Mouse (Mus musculus) bone marrow macrophage, adult 2 months (primary cell): Measurements from ENCODE around the gene Rep15. TPM values are rescaled to one million over a fixed set of nuclear protein-coding genes. Genes with fewer than 3 reads are reported as not detected.

Experiments
- H3K27ac ChIP-seq: 2 replicates; pipeline ENCODE4 v1.5.1; 2012; ENCODE audit warnings: low read depth, low read length; ENCODE audit not compliant: insufficient read depth
- H3K4me1 ChIP-seq: 2 replicates; pipeline ENCODE4 v1.6.1; 2012; ENCODE audit warnings: low read length; ENCODE audit not compliant: control insufficient read depth, insufficient read depth
- H3K4me3 ChIP-seq: 2 replicates; pipeline ENCODE4 v1.5.1; 2012; ENCODE audit warnings: mild to moderate bottlenecking, low read length, moderate library complexity; ENCODE audit not compliant: insufficient read depth
- CTCF ChIP-seq: IDR thresholded peaks from 2 replicates; pipeline ENCODE4 v1.5.1; 2012; ENCODE audit warnings: low read depth, mild to moderate bottlenecking, low read length, moderate library complexity
- POLR2A ChIP-seq: IDR thresholded peaks from 2 replicates; pipeline ENCODE4 v1.6.1; 2012; ENCODE audit warnings: mild to moderate bottlenecking, low read depth, low read length, borderline replicate concordance
- polyA plus RNA-seq: library from polyadenylated mRNA; stranded (reverse); fragments of >200 nt; gene quantifications from 2 replicates; pipeline ENCODE4 v1.2.4, GENCODE M21; 2012; ENCODE audit not compliant: missing spikeins, insufficient read depth, insufficient read length

The Rep15 gene
- polyA plus RNA-seq, 1 experiment, result not detected

DNA sequence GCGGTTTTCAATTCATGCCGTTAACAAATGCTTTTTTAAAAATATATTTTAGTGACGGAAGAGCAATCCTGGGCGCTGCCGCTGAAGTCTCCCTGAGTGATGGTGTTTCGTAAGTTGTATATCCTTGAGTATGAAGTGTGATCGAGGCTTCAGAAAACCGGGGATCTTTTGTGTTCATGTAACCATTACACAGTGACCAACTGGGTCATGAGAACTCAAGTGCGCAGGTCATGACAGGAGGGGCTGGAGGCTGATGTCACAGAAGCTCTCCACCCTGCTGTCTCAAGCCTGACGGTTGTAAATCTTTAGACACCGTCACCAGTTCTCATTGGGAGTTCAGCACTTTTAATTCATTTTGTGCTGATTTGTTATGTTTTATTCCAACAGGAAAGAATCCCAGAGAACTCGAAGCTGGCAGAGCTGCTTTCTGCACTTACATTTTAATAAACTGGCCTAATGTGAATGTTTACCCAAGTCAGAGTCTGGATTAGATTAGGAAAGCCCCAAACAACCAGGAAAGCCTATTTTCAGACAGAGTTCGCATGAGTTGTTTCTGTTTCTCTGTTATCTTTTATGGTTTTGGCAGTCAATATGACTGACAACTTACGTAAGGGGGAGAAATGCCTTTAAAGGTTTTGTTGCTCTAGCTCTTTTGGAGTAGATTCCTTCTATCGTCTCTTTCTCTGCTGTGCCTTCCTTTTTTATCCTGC lies 21.4 kb upstream of the Rep15 start:
- Histone ChIP-seq H3K4me3 (no peak overlapping the region), H3K4me1 (peaks cover 2% of the 10 kb centered on the region; the same call in 1 of the 2 replicates), H3K27ac (no peak overlapping the region)
- TF ChIP-seq CTCF (no peak), POLR2A (no peak)

DNA sequence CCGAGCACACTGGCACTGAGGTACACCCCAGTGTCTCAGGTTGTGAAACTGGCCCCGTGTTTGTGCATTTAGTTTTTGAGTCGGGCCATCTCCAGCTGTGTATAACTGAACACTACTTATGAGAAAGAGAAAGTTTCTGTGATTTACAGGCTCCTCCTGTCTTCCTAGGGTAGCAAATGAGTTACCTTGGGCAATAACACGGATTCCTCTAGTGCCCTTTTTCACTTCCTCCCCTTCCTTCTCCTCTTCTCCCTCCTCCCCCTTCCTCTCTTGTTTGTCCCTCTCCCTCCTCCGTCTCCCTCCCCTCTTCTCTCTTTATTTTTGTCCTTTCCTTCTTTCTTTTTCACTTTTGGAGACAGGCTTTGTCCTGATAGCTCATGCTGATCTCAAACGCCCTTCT lies 20.8 kb upstream of the Rep15 start:
- H3K4me1 ChIP-seq, result peaks cover 2% of the 10 kb centered on the region; the same call in 1 of the 2 replicates
- no peak overlapping the region for H3K27ac ChIP-seq
- TF ChIP-seq POLR2A, result no peak
- TF ChIP-seq CTCF, result no peak
- no peak overlapping the region for H3K4me3 ChIP-seq

DNA sequence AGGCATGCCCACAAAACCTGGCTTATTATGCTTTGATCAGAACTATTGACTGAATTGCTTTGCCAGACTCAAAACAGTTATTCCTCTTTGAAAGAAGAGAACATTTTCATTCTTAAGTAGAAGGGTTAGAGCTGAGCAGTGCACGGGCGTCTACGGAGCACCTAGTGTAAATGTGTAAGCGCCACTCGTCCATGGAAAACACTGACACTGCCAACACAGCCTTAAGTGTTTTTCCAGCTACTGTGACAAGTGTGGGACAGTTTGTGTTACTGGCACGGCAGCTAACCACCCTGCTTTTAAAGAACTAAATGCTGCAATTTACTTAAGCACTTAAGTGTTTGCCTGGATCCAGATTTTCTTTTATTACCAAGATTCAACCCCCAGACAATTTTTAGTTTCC lies 20.4 kb upstream of the Rep15 start:
- no peak for TF ChIP-seq CTCF
- no peak for TF ChIP-seq POLR2A
- Histone ChIP-seq H3K4me1 (peaks cover 2% of the 10 kb centered on the region; the same call in 1 of the 2 replicates), H3K27ac (no peak overlapping the region), H3K4me3 (no peak overlapping the region)

DNA sequence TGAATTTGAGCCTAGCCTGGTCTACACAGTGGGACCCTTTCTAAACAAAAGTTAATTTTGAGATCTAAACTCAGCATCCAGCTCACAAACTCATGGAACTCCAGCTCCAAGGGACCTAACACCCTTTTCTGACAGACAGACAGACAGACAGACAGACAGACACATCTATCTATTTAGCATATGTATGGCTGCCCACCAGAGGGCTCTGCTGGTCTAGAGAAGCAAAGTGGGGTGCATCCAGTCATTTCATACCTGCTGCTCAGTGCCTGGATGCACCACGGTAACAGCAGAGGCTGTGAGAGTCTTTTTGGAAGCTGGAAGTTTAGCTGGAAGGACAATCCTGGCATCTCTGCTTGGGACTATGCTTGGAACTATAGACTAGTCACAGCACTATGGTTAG lies 18.8 kb upstream of the Rep15 start:
- Histone ChIP-seq H3K4me3 (no peak overlapping the region), H3K4me1 (no peaks in the 10 kb centered on the region), H3K27ac (no peak overlapping the region)
- no peak for TF ChIP-seq POLR2A
- no peak for TF ChIP-seq CTCF

DNA sequence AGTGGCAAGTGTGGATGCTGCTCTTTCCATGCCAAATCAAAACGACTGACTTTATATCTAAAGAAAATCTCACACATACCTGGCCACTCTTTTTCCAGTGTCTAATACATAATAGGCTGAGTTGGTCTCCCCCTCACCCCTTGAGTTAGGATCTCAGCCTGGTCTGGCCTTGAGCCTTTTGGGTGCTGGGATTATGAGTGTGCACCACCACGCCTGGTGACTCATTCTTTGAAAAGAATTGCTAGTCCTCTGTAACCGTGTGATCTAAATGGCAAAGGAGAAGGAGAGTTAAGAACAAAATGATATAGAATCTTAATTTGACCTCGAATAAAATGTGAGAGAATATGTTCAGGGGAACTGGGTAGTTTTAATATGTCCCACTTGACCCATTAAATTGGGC lies 14.5 kb upstream of the Rep15 start:
- Histone ChIP-seq H3K4me3 (no peak overlapping the region), H3K27ac (no peak overlapping the region), H3K4me1 (no peaks in the 10 kb centered on the region)
- TF ChIP-seq POLR2A (no peak), CTCF (no peak)

DNA sequence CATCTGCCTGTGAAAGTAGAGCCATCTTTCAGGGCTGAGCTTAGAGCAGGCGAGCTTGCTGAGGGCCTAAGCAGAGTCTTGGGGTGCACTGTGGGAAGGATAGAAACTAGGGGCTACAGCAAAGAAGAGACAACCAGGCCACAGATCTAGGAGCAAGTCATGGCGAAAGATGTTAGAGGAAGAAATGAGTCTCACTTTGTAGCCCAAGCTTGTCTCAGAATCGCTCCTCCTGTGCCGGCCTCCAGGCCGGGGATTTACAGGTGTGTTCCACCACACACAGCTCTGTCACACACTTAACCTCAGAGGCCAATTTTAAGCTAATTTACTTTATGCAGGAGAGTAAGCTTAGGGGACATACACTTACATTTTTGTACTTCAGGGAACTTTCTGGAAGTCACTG lies 14.0 kb upstream of the Rep15 start:
- H3K27ac ChIP-seq, result no peak overlapping the region
- H3K4me1 ChIP-seq, result peaks cover 2% of the 10 kb centered on the region
- no peak overlapping the region for H3K4me3 ChIP-seq
- no peak for TF ChIP-seq CTCF
- no peak for TF ChIP-seq POLR2A

DNA sequence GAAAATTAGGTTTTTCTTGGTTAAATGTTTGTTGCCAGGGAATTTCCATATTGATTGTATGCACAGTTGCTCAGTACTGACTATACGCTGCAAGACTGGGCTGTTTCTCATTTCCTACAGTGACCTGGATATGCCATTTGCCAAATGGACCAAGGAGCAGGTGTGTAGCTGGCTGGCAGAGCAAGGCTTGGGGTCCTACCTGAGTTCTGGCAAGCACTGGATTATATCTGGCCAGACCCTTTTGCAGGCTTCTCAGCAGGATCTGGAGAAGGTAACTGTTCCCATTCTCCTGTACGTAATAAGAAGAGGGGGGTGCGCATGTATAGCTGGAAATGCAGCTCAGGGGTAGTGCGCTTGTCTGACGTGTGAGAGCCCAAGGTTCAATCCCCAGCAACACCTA lies 11.2 kb upstream of the Rep15 start:
- Histone ChIP-seq H3K27ac (no peak overlapping the region), H3K4me1 (peaks cover 7% of the 10 kb centered on the region), H3K4me3 (no peak overlapping the region)
- TF ChIP-seq CTCF, result no peak; the same call in 1 of the 2 replicates

DNA sequence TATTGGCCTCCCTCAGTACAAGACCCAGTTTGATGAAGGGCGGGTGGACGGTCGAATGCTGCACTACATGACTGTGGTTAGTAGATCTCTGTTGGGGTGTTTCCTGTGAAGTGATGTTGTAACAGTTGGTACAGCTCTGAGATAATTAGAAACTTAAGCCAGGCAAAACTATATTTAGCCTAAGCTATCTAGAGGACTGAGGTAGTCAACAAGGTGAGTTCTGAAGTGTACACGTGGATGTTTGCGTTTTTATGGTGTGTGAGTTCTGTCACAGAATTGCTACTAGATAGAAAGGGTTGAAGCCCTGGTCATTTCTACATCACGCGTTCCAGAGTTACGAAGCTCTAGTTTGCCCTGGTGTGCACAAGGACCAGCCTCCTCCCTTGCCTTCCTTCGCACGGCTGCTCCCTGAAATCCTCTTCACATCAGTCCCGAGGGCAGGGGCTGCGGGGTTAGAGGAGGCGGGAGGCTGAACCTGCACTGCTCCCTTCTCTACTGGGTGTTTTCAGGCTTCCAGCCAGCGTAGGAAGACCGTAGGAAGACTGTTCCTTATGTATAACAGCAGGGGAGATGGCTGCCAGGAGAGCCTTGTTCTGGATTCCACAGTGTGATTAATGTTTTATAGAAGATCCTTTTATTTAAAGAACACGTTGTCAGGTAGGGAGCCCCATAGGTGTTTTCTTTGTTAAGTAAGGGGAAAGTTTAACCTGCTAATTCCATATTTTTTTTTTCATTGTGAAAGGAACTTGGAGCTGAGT lies 9.8 kb upstream of the Rep15 start:
- TF ChIP-seq POLR2A (no peak), CTCF (no peak)
- Histone ChIP-seq H3K4me3 (no peak overlapping the region), H3K27ac (no peak overlapping the region), H3K4me1 (peaks cover 7% of the 10 kb centered on the region)

DNA sequence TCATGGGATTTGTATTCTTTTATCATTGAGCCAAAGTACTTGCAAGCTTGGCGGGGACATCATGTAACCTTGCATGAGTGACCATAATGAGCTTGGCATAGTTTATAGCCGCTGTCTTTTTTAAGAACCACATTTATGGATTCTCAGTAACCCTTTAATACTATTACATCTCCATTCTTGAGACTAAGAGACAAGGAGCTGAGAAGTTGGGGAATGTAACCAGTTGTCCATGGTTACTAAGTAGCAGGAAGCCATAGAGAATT lies 9.3 kb upstream of the Rep15 start:
- TF ChIP-seq POLR2A, result no peak
- TF ChIP-seq CTCF, result no peak
- 0 out of 2 replicates have a peak overlapping the region, but pooled peaks have one; percentile 18 for H3K27ac ChIP-seq
- H3K4me1 ChIP-seq, result peaks cover 7% of the 10 kb centered on the region
- no peak overlapping the region for H3K4me3 ChIP-seq

DNA sequence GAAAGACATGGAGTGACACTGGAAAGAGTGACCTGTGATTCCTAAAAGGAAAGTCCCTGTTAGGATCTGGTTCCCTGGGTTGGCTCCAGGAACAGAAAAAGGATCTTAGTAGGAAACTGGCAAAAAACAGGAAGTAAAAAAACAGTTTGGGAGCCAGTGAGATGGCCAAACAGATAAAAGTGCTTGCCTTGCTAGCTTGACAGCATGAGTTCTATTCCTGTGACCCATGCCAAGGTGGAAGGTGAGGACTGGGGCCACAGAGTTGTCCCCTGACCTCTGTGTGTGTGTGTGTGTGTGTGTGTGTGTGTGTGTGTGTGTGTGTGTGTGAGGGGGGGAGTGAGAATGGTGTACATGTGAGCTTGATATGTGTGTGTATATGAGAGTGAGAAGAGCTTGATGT lies 8.8 kb upstream of the Rep15 start:
- Histone ChIP-seq H3K4me3 (no peak overlapping the region), H3K4me1 (peaks cover 7% of the 10 kb centered on the region), H3K27ac (no peak overlapping the region)
- TF ChIP-seq POLR2A, result no peak
